Comparison of ENCODE assay signal across 8 mouse cellular contexts in the genomic region with DNA sequence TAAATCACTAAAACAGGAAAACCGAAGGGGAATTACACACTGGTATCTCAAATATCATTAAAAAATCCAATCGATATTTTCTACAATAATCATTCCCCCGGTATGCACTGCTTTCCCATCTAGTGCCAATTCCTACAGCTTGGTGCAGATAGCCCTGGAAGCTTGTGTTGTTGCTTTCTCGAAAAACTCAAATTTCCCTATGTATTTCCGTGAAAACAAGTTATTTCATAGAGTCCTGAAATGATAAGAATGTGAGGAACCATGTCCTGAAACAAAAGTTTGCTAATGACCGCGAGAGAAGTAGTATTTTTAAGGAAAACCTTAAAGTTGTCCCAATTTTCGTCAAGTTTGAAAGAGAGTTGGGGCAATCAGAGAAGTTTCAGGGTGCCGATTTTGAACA. TPM values are rescaled to one million over a fixed set of nuclear protein-coding genes. Genes with fewer than 3 reads are reported as not detected.
A peak's percentile ranks its signal among the peaks of the same experiment; 100 is the strongest.
DNase-seq lines count a peak whose midpoint lies in the region; ATAC-seq and TF ChIP-seq lines count a peak whose summit lies in the region.

No protein-coding gene starts in this region.

- H3K36me3 ChIP-seq in heart, embryonic 12.5 days = no peaks in the 10 kb centered on the region
- no peaks in the 10 kb centered on the region for H3K36me3 ChIP-seq in G1E (replicated peaks)
- no peaks in the 10 kb centered on the region for H3K36me3 ChIP-seq in hindbrain, embryonic 10.5 days
- no peaks in the 10 kb centered on the region for H3K36me3 ChIP-seq in midbrain, embryonic 11.5 days (ENCODE audit: control insufficient read depth, insufficient read depth, low read length)

- H3K4me3 ChIP-seq in heart, embryonic 12.5 days = peak overlapping the region; percentile 71
- H3K4me3 ChIP-seq in G1E (ENCODE audit: low read depth, low read length) = peak overlapping the region; percentile 68; the same call in 1 of the 2 replicates
- H3K4me3 ChIP-seq in hindbrain, embryonic 10.5 days = peak overlapping the region; percentile 71
- H3K4me3 ChIP-seq in midbrain, embryonic 11.5 days (ENCODE audit: low read depth, low read length) = peak overlapping the region; percentile 57; the same call in 1 of the 2 replicates

- peaks cover 9% of the 10 kb centered on the region for H3K4me1 ChIP-seq in heart, embryonic 12.5 days (replicated peaks)
- H3K4me1 ChIP-seq in G1E (ENCODE audit: insufficient read depth, low read depth, low read length) = peaks cover 39% of the 10 kb centered on the region
- peaks cover 18% of the 10 kb centered on the region for H3K4me1 ChIP-seq in hindbrain, embryonic 10.5 days (replicated peaks)
- peaks cover 9% of the 10 kb centered on the region for H3K4me1 ChIP-seq in midbrain, embryonic 11.5 days (ENCODE audit: control insufficient read depth, insufficient read depth, low read length)

- peak overlapping the region; percentile 99 for H3K27ac ChIP-seq in heart, embryonic 12.5 days (ENCODE audit: poor library complexity, severe bottlenecking)
- peak overlapping the region; percentile 98 for H3K27ac ChIP-seq in hindbrain, embryonic 10.5 days
- peak overlapping the region; percentile 98 for H3K27ac ChIP-seq in midbrain, embryonic 11.5 days (ENCODE audit: low read depth, low read length)

- no peak for ATAC-seq in heart, embryonic 12.5 days (ENCODE audit: insufficient number of reproducible peaks, low FRiP score)
- no peak for ATAC-seq in G1E (ENCODE audit: extremely low read depth, insufficient number of reproducible peaks, low FRiP score, poor library complexity, severe bottlenecking)
- no peak for ATAC-seq in midbrain, embryonic 11.5 days (ENCODE audit: low FRiP score)
- ATAC-seq in megakaryocyte-erythroid progenitor cell, adult 5-6 weeks (replicated peaks; ENCODE audit: low FRiP score, low TSS enrichment, poor library complexity, severe bottlenecking) = no peak

- no peak for DNase-seq in heart, adult 9 months (ENCODE audit: low spot score in 2 of 2)
- no peak for DNase-seq in G1E (ENCODE audit: low spot score)
- no peak for DNase-seq in hindbrain, embryonic 10.5 days (ENCODE audit: low spot score)
- DNase-seq in midbrain, embryonic 11.5 days (ENCODE audit: low spot score, missing footprints) = peak; percentile 93
- no peak for DNase-seq in adrenal gland, postnatal 36 days
- no peak for DNase-seq in c-Kit-positive CD71-positive TER-119-positive erythroid progenitor cells, embryonic 14.5 days (ENCODE audit: low spot score)

- 25% methylated on average over 9 of the region's 9 CpGs for WGBS in heart, embryonic 12.5 days
- 24% methylated on average over 9 of the region's 9 CpGs for WGBS in hindbrain, embryonic 10.5 days
- whole genome bisulfite sequencing in midbrain, embryonic 11.5 days = 27% methylated on average over 9 of the region's 9 CpGs

- TF ChIP-seq CTCF in G1E (IDR thresholded peaks at IDR 0.05; ENCODE audit: low read depth, low read length) = no peak

- no peaks in the 10 kb centered on the region for H3K27me3 ChIP-seq in heart, embryonic 12.5 days (replicated peaks)
- no peaks in the 10 kb centered on the region for H3K27me3 ChIP-seq in G1E (ENCODE audit: insufficient read depth, low read length)
- no peaks in the 10 kb centered on the region for H3K27me3 ChIP-seq in hindbrain, embryonic 10.5 days (ENCODE audit: insufficient read depth, poor library complexity, severe bottlenecking)
- no peaks in the 10 kb centered on the region for H3K27me3 ChIP-seq in midbrain, embryonic 11.5 days (ENCODE audit: control insufficient read depth, insufficient read depth, low read length)

- no peaks in the 10 kb centered on the region for H3K9me3 ChIP-seq in heart, embryonic 12.5 days (replicated peaks)
- no peaks in the 10 kb centered on the region for H3K9me3 ChIP-seq in G1E (replicated peaks)
- H3K9me3 ChIP-seq in hindbrain, embryonic 10.5 days = no peaks in the 10 kb centered on the region
- H3K9me3 ChIP-seq in midbrain, embryonic 11.5 days (ENCODE audit: control insufficient read depth, low read length) = no peaks in the 10 kb centered on the region

- H3K9ac ChIP-seq in heart, embryonic 12.5 days = peak overlapping the region; percentile 98
- H3K9ac ChIP-seq in midbrain, embryonic 11.5 days (ENCODE audit: low read length) = peak overlapping the region; percentile 89

- H3K4me2 ChIP-seq in heart, embryonic 12.5 days = peak overlapping the region; percentile 100
- peak overlapping the region; percentile 93 for H3K4me2 ChIP-seq in midbrain, embryonic 11.5 days

RNA-seq across cellular contexts. Expression of gene Hist1h1d, which starts 1.3 kb away (rescaled TPM):
- 0.21 and 0.26 TPM in 2 replicates for polyA plus RNA-seq in heart, embryonic 12.5 days (2016; fragmentation: Nextera tagmentation; extraction: Ambion mirVana)
- total RNA-seq in G1E (2014; fragmentation: Nextera tagmentation) (71.9 and 74.3 TPM in 2 replicates), G1E (2017) (127 and 128 TPM in 2 replicates)
- 0.43 and 2.1 TPM in 2 replicates for polyA plus RNA-seq in G1E (2012)
- polyA plus RNA-seq in hindbrain, embryonic 10.5 days (2016; fragmentation: Nextera tagmentation; extraction: Ambion mirVana) = 0.37 and 0.49 TPM in 2 replicates
- 0.59 and 0.61 TPM in 2 replicates for polyA plus RNA-seq in midbrain, embryonic 11.5 days (2014; fragmentation: Nextera tagmentation; extraction: Ambion mirVana)
- total RNA-seq in megakaryocyte-erythroid progenitor cell, adult 5-6 weeks (2014; fragmentation: Nextera tagmentation) = 29.5 and 42.3 TPM in 2 replicates
- 81.4 and 84.0 TPM in 2 replicates for total RNA-seq in megakaryocyte-erythroid progenitor cell, adult 5-6 weeks (2017)
- total RNA-seq in adrenal gland, postnatal 36 days (2021) = 1 to 10 TPM; 4.5 to 4.9 TPM

RNA-seq across cellular contexts. Expression of gene Hist1h4f, which starts 2.9 kb away (rescaled TPM):
- polyA plus RNA-seq in heart, embryonic 12.5 days (2016; fragmentation: Nextera tagmentation; extraction: Ambion mirVana) = 0.95 TPM in 1 of 2 replicates, not detected in the other
- total RNA-seq in G1E (2014; fragmentation: Nextera tagmentation) = 443 and 478 TPM in 2 replicates
- total RNA-seq in G1E (2017) = 2,744 and 3,177 TPM in 2 replicates
- polyA plus RNA-seq in G1E (2012) = 8.0 and 49.6 TPM in 2 replicates
- 0.56 TPM in 1 of 2 replicates, not detected in the other for polyA plus RNA-seq in hindbrain, embryonic 10.5 days (2016; fragmentation: Nextera tagmentation; extraction: Ambion mirVana)
- 0.53 and 0.77 TPM in 2 replicates for polyA plus RNA-seq in midbrain, embryonic 11.5 days (2014; fragmentation: Nextera tagmentation; extraction: Ambion mirVana)
- 281 and 340 TPM in 2 replicates for total RNA-seq in megakaryocyte-erythroid progenitor cell, adult 5-6 weeks (2014; fragmentation: Nextera tagmentation)
- 1,052 and 1,693 TPM in 2 replicates for total RNA-seq in megakaryocyte-erythroid progenitor cell, adult 5-6 weeks (2017)
- total RNA-seq in adrenal gland, postnatal 36 days (2021) = 100 to 1,000 TPM; 112 to 118 TPM

RNA-seq across cellular contexts. Expression of gene Hist1h3e, which starts 7.8 kb away (rescaled TPM):
- 1.7 and 2.1 TPM in 2 replicates for polyA plus RNA-seq in heart, embryonic 12.5 days (2016; fragmentation: Nextera tagmentation; extraction: Ambion mirVana)
- total RNA-seq in G1E (2014; fragmentation: Nextera tagmentation) (466 and 595 TPM in 2 replicates), G1E (2017) (426 and 591 TPM in 2 replicates)
- polyA plus RNA-seq in G1E (2012) = 6.8 and 31.3 TPM in 2 replicates
- polyA plus RNA-seq in hindbrain, embryonic 10.5 days (2016; fragmentation: Nextera tagmentation; extraction: Ambion mirVana) = 5.3 and 5.6 TPM in 2 replicates
- polyA plus RNA-seq in midbrain, embryonic 11.5 days (2014; fragmentation: Nextera tagmentation; extraction: Ambion mirVana) = 7.2 and 7.4 TPM in 2 replicates
- 124 and 193 TPM in 2 replicates for total RNA-seq in megakaryocyte-erythroid progenitor cell, adult 5-6 weeks (2014; fragmentation: Nextera tagmentation)
- total RNA-seq in megakaryocyte-erythroid progenitor cell, adult 5-6 weeks (2017) = 254 and 322 TPM in 2 replicates
- 10 to 100 TPM; 56.1 to 72.9 TPM for total RNA-seq in adrenal gland, postnatal 36 days (2021)

RNA-seq across cellular contexts. Expression of gene Hist1h3f, which starts 10.5 kb away (rescaled TPM):
- 0.32 and 0.36 TPM in 2 replicates for polyA plus RNA-seq in heart, embryonic 12.5 days (2016; fragmentation: Nextera tagmentation; extraction: Ambion mirVana)
- 125 and 143 TPM in 2 replicates for total RNA-seq in G1E (2014; fragmentation: Nextera tagmentation)
- 96.8 and 187 TPM in 2 replicates for total RNA-seq in G1E (2017)
- 1.8 and 12.3 TPM in 2 replicates for polyA plus RNA-seq in G1E (2012)
- polyA plus RNA-seq in hindbrain, embryonic 10.5 days (2016; fragmentation: Nextera tagmentation; extraction: Ambion mirVana) = 0.92 and 1.1 TPM in 2 replicates
- polyA plus RNA-seq in midbrain, embryonic 11.5 days (2014; fragmentation: Nextera tagmentation; extraction: Ambion mirVana) = 1.2 and 1.3 TPM in 2 replicates
- total RNA-seq in megakaryocyte-erythroid progenitor cell, adult 5-6 weeks (2014; fragmentation: Nextera tagmentation) = 31.6 and 53.6 TPM in 2 replicates
- total RNA-seq in megakaryocyte-erythroid progenitor cell, adult 5-6 weeks (2017) = 69.9 and 132 TPM in 2 replicates
- 10 to 100 TPM; 23.4 to 24.4 TPM for total RNA-seq in adrenal gland, postnatal 36 days (2021)

RNA-seq across cellular contexts. Expression of gene Hist1h2bh, which starts 11.2 kb away (rescaled TPM):
- polyA plus RNA-seq in heart, embryonic 12.5 days (2016; fragmentation: Nextera tagmentation; extraction: Ambion mirVana) = 0.26 and 0.28 TPM in 2 replicates
- total RNA-seq in G1E (2014; fragmentation: Nextera tagmentation) (32.7 and 41.6 TPM in 2 replicates), G1E (2017) (77.6 and 126 TPM in 2 replicates)
- polyA plus RNA-seq in G1E (2012) = 0.91 and 4.9 TPM in 2 replicates
- polyA plus RNA-seq in hindbrain, embryonic 10.5 days (2016; fragmentation: Nextera tagmentation; extraction: Ambion mirVana) = 0.51 and 1.1 TPM in 2 replicates
- polyA plus RNA-seq in midbrain, embryonic 11.5 days (2014; fragmentation: Nextera tagmentation; extraction: Ambion mirVana) = 0.44 and 0.87 TPM in 2 replicates
- 31.9 and 110 TPM in 2 replicates for total RNA-seq in megakaryocyte-erythroid progenitor cell, adult 5-6 weeks (2014; fragmentation: Nextera tagmentation)
- total RNA-seq in megakaryocyte-erythroid progenitor cell, adult 5-6 weeks (2017) = 85.7 and 165 TPM in 2 replicates
- total RNA-seq in adrenal gland, postnatal 36 days (2021) = 1 to 10 TPM; 4.2 to 4.7 TPM
